Mouse (Mus musculus): Measurements from ENCODE around the gene Smim26. TPM values are rescaled to one million over a fixed set of nuclear protein-coding genes. Genes with fewer than 3 reads are reported as not detected.
A peak's percentile ranks its signal among the peaks of the same experiment; 100 is the strongest.

The Smim26 gene
- polyA plus RNA-seq, 1 experiment from 2014 or later, result 31.9 TPM

DNA sequence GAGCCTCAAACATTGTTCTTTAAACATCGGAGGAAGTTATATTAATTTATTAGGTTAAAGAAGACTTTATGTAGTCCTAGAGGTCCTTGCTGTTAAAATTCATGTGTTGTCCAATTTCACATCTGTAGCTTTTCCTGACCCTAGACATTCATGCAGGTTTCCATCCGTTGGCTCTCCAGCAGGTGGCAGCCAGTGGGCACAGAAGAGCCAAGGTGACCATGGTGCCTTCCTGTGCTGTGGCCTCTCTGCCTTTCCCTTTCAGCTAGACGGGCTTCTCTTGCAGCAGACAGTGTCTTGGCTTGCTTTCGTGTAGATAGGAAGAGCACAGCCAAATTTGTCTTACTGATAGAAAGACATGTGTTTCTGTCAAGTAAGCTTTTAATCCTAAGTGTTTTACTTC, 44.9 kb downstream of the Smim26 start:
- no peaks in the 10 kb centered on the region for H3K9me3 ChIP-seq (replicated peaks)
- 83% methylated on average over 4 of the region's 4 CpGs for WGBS

DNA sequence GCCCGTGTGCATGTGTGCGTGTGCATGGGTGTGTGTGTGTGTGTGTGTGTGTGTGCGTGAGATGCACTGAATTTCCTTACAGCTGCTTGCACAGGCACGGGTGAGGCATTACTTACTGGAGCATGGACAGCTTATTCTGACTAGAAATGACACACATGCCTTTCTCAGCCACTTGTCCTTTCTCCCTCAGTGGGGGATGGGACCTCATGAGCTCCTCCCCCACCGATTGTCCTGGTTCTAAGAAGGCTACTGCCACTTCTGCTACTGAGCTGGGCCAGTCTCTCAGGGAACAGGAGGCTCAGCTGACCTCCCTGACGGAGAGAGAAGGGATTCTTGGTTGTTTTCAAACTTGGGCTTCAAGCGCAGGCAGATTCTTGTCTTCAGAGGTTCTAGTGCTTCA, 46.2 kb downstream of the Smim26 start:
- no peak for DNase-seq (ENCODE audit: low spot score)
- no peaks in the 10 kb centered on the region for H3K9me3 ChIP-seq (replicated peaks)
- peaks cover 8% of the 10 kb centered on the region for H3K4me1 ChIP-seq
- H3K36me3 ChIP-seq, result no peaks in the 10 kb centered on the region
- H3K4me3 ChIP-seq, result no peak overlapping the region
- no peaks in the 10 kb centered on the region for H3K27me3 ChIP-seq (ENCODE audit: low read depth, poor library complexity, severe bottlenecking)
- 0 out of 2 replicates have a peak overlapping the region, but pooled peaks have one; percentile 7 for H3K27ac ChIP-seq (replicated peaks)
- 71% methylated on average over 7 of the region's 7 CpGs for WGBS

More for the DNA sequence above, 44.9 kb downstream of the Smim26 start:
- Histone ChIP-seq H3K27me3 (ENCODE audit: low read depth, poor library complexity, severe bottlenecking) (no peaks in the 10 kb centered on the region), H3K4me3 (no peak overlapping the region), H3K4me1 (peaks cover 8% of the 10 kb centered on the region), H3K27ac (replicated peaks) (no peak overlapping the region), H3K36me3 (no peaks in the 10 kb centered on the region)
- no peak for DNase-seq (ENCODE audit: low spot score)

DNA sequence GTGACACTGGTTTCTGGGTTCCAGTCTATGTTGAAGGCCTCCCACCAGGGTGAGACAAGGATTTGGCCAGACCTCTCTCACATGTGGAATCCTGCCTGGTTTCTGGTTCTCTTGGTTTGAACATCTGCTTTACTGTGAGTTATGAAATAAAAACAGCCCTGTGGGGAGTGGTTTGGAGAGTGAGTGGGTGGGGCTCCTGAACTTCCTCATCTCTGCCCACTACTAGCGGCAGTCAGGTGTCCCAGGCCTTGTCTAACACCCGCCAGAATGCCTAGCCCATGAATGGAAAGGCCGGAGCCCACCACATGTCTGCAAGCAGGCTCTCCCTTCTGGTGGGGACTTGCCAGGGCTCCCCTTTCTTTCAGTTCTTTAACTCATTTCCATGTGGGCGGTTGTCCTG, 48.1 kb downstream of the Smim26 start:
- peaks cover 11% of the 10 kb centered on the region for H3K4me1 ChIP-seq
- WGBS, result 90% methylated on average over 4 of the region's 4 CpGs
- H3K36me3 ChIP-seq, result no peaks in the 10 kb centered on the region

More for the DNA sequence above, 48.1 kb downstream of the Smim26 start:
- Histone ChIP-seq H3K27ac (replicated peaks) (no peak overlapping the region), H3K9me3 (replicated peaks) (no peaks in the 10 kb centered on the region), H3K4me3 (no peak overlapping the region), H3K27me3 (ENCODE audit: low read depth, poor library complexity, severe bottlenecking) (no peaks in the 10 kb centered on the region)
- DNase-seq (ENCODE audit: low spot score), result no peak

Small RNA genes within 50 kb of the gene (microRNA-seq; reads per million reads assigned to microRNA genes)
- gene Gm24823, result not detected

Other genes with a start within 250 kb of the Smim26 start
- 58.9 and 60.1 TPM in 2 replicates for gene Kat14, start 225.1 kb upstream of the Smim26 start, polyA plus RNA-seq (2016; fragmentation: Nextera tagmentation; extraction: Ambion mirVana)
- not detected in 2 replicates for gene Pet117, start 225.1 kb upstream of the Smim26 start, polyA plus RNA-seq (2016; fragmentation: Nextera tagmentation; extraction: Ambion mirVana)
- gene Dzank1, start 66.6 kb upstream of the Smim26 start, polyA plus RNA-seq (2016; fragmentation: Nextera tagmentation; extraction: Ambion mirVana), result 1.8 and 2.8 TPM in 2 replicates
- gene Polr3f, start 66.3 kb upstream of the Smim26 start, polyA plus RNA-seq (2016; fragmentation: Nextera tagmentation; extraction: Ambion mirVana), result 32.8 and 34.9 TPM in 2 replicates
- 60.4 and 66.4 TPM in 2 replicates for gene Rbbp9, start 43.2 kb upstream of the Smim26 start, polyA plus RNA-seq (2016; fragmentation: Nextera tagmentation; extraction: Ambion mirVana)
- 130 and 137 TPM in 2 replicates for gene Sec23b, start 37.8 kb upstream of the Smim26 start, polyA plus RNA-seq (2016; fragmentation: Nextera tagmentation; extraction: Ambion mirVana)
- 37.6 and 38.3 TPM in 2 replicates for gene Dtd1, start 5.8 kb downstream of the Smim26 start, polyA plus RNA-seq (2016; fragmentation: Nextera tagmentation; extraction: Ambion mirVana)
- gene Scp2d1, start 229.6 kb downstream of the Smim26 start, polyA plus RNA-seq (2016; fragmentation: Nextera tagmentation; extraction: Ambion mirVana), result not detected in 2 replicates